Mouse (Mus musculus) cerebellum, adult 9-11 months (tissue): ENCODE data around the gene 4933414I15Rik.

Source experiments
- DNase-seq: peaks from one replicate; pipeline ENCODE4 v3.0.0; 2022

4933414I15Rik gene

GRCm38 (mm10) chr11:50943506-50943905, at the start of gene 4933414I15Rik:
Gene 4933414I15Rik (minus strand): TSS chr11:50943765.
- DNase-seq = no peak

GRCm38 (mm10) chr11:50981667-50982066, 38.1 kb upstream of the 4933414I15Rik start, which contains the start of gene Olfr1377:
Gene Olfr1377 (plus strand): TSS chr11:50981967.
- no peak for DNase-seq

DNA sequence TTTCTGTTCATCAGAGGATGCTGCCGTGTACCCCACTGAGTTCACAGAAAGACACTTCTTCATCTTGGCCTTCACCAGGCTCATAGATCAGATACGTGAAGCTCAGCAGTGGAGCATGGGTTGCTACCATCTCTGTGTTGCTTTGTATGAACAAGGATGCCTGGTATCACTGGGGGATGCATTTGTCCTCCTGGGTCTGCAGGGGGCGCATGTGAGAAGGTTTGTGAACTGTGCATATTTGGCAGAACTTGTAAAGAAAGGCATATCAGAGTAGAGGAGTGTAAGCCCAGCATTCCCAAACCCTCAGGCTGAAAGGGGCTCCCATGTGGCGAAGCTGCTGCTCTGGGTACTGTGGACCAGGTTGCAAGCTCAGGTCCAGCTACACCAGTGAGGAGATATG, 33.7 kb upstream of the 4933414I15Rik start:
- DNase-seq = no peak

- no peak for DNase-seq
Measured at GRCm38 (mm10) chr11:50966230-50966629, 22.7 kb upstream of the 4933414I15Rik start, which contains the start of gene Olfr1378. Gene Olfr1378 (plus strand): TSS chr11:50966530.

DNA sequence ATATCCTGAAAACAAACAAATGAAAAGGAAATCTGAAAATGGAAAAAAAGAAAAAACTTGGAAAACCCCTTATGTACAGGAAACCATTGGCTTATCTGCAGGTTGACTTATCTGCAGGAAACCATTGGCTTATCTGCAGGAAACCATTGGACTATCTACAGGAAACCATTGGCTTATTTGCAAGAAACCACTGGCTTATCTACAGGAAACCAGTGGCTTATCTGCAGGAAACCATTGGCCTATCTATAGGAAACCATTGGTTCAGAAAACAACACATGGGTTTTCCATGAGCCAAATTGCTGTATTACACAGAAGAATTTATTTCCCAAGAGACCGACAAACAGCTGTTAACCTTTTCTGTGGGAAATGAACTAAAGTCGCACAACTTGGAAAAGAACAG, 21.3 kb upstream of the 4933414I15Rik start:
- DNase-seq = no peak

DNA sequence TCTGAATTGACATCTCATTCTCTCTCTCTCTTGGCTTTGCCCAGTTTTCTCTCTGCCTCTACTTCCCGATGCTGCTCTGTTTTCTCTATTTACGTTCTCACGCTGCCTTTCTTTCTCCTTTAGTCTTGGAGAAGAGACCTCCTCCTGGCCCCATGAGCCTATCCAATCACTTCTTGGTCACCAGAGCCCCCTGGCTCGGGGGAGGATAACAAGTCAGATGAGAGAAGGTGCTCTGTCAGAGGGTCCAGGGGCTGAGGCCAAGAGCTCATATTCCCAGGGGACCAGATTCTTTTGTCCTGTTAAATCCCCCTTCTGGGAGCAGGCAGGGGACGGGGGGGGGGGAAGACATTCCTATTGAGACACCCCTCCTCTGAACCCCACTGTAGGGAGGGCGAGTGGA, 10.1 kb upstream of the 4933414I15Rik start, which contains the start of gene Prop1:
TSS of gene Prop1 (minus strand) at position 101 of the 400 bp plus-strand sequence.
- DNase-seq = no peak

DNA sequence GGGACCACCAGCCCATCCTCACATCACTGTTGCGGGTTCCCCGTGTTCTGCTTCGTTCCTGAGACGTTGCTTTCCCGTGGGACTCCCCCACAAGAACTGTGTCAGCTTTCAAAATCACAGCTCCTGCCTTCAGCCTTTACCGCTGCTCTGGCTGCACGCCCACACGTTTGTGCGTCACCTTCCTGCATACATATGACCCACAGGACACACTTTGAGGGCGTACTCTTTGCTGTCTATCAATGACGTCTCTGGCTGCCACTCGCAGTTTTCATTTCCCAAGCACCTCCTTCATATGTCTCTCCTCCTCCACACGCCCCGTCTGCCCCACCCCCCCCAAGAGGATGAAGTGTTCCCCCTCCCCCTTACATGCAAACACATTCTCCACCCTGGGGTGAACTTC, 8.7 kb upstream of the 4933414I15Rik start:
- no peak for DNase-seq

DNA sequence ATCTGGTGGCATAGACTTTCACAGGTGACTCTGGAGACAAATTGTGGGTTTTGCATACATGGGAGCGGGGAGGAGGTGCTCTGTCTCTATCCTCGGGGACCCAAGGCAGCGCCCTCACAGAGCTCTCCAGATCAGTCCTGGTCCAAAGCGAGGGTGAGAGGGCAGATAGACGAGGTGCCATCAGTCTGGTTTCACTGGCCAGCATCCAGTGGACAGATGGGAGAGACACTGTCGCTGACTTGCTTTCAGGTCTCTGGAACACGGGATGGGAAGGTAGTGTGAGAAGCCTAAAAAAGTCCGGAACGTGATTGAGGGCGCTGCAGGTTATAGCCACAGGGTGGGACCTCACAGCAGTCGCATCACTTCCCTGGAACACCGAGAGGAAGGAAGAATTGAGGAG, 1.2 kb downstream of the 4933414I15Rik start:
- DNase-seq = no peak

- peak; percentile 21 for DNase-seq
Measured at GRCm38 (mm10) chr11:50939621-50940366, 3.8 kb downstream of the 4933414I15Rik start.

GRCm38 (mm10) chr11:50938435-50938834, 5.1 kb downstream of the 4933414I15Rik start:
- no peak for DNase-seq

GRCm38 (mm10) chr11:50932040-50932439, 11.5 kb downstream of the 4933414I15Rik start:
- DNase-seq = no peak

GRCm38 (mm10) chr11:50931451-50931866, 12.1 kb downstream of the 4933414I15Rik start, which contains the start of gene Zfp354b:
Gene Zfp354b (minus strand): TSS chr11:50931633.
- DNase-seq = peak; percentile 92

DNA sequence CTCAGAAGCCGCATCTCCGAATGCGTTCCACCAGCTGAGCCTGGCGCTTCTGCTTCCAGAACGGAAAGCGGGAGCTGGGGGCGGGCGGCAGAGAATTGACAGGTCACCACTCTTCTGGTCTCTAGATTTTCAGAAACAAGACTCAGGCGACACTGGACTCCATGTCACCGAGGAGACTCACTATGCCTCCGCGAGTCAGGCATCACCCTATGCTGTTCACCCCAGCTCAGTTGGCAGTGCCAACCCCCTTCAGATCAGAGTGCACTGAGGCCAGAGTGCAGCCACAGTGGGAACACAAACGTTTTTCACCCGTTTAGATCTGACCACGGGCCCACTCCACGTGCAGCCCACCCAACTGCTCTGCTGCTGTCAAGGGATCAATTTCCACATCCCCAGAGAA, 12.5 kb downstream of the 4933414I15Rik start:
- DNase-seq = no peak

GRCm38 (mm10) chr11:50930469-50931014, 13.0 kb downstream of the 4933414I15Rik start:
- peak; percentile 25 for DNase-seq

- DNase-seq = peak; percentile 93
Measured at GRCm38 (mm10) chr11:50915671-50916320, 27.8 kb downstream of the 4933414I15Rik start, which contains the start of gene Zfp2. Gene Zfp2 (minus strand): TSS chr11:50916165.

DNA sequence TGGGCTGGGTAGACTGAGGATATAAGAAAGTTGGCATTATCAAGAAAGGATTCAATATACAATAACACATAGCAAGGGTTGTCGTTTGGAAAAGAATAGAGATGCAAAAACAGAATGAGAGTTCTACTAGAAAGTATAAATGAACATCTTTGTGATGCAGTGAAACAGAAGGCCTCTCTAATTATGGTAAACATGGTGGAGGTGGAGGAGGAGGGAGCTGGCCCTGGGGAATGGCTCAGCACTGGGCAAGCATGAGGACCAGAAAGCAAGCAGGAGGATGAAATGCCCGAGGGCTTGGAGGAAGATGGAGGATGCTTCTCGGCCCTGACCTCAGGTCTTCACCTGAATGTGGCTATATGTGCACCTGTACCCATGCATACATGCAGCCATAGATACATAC, 29.1 kb downstream of the 4933414I15Rik start:
- no peak for DNase-seq

- DNase-seq = no peak
Measured at GRCm38 (mm10) chr11:50913301-50913700, 30.3 kb downstream of the 4933414I15Rik start.

GRCm38 (mm10) chr11:50908136-50908535, 35.4 kb downstream of the 4933414I15Rik start:
- no peak for DNase-seq

DNA sequence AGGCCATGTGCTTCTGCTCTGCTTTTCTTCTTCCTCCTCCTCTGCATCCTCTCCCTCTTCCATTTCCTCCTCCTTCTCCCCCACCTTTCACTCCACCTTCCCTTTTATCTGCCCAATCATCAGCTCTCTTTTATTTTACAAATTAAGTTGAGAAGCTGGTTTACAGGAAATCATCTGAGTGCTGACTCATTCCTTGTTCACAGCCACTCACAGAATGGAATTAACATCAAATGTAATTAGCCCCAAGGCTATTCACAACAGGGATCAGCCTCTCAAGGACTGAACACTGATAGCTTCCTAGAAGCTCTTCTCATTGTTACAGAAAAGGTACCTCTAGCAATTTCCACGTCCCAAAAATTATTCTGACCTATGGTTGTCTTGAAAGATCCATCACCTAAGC, 46.2 kb downstream of the 4933414I15Rik start:
- DNase-seq = no peak

- no peak for DNase-seq
Measured at GRCm38 (mm10) chr11:50892441-50892840, 51.1 kb downstream of the 4933414I15Rik start.
